Mouse (Mus musculus) megakaryocyte, embryonic 14.5 days (primary cell): ENCODE results near the gene Vps54.

ENCODE experiments used
- FLI1 ChIP-seq: IDR thresholded peaks from 2 replicates; pipeline ENCODE4 v1.6.1; 2012; ENCODE audit warnings: low read length, inconsistent platforms, mixed read lengths
- GATA1 ChIP-seq: IDR thresholded peaks from 3 replicates; pipeline ENCODE4 v1.6.1; 2012; ENCODE audit warnings: mixed read lengths, low read length, inconsistent platforms, borderline replicate concordance

DNA sequence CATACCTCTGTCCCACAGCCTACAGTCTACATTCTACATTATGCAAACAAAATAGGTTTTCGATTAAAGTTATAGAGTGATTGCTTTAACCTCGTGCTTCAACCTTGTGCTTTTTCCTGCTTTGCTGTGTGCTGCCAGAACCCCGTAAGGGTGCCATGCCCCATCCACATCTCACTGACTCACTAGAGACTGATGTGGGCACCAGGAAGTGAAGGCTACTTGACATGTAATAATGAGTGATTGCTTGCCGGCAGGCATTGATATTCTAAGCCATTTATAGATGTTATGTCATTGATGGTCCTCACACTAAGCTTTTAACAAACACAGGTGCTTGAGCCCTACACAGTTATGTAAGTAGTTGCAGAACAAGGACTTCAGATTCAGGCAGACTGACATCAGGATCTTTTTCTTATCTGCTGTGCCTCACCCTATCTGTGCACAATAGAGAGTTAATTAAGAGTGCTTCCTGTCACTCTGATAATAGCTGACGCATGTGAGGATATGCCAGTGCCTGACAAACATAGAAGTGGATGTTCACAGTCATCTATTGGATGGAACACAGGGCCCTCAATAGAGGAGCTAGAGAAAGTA lies 68.1 kb downstream of the Vps54 start:
- TF ChIP-seq GATA1, result no peak
- no peak for TF ChIP-seq FLI1
